Mouse (Mus musculus) layer of hippocampus, adult 2 months (tissue): ENCODE measurements around the gene Lat. TPM values are rescaled to one million over a fixed set of nuclear protein-coding genes. Genes with fewer than 3 reads are reported as not detected.
A peak's percentile ranks its signal among the peaks of the same experiment; 100 is the strongest.

ENCODE experiments used
- DNase-seq, 2 experiments: peaks; one replicate each; pipeline ENCODE4 v3.0.0; 2022; ENCODE audit warnings: low spot score in 2 of 2
- H3K27ac ChIP-seq: fragments of 200-600 bp; 2 replicates; pipeline ENCODE4 v1.8.1; 2022
- H3K4me3 ChIP-seq: fragments of 200-600 bp; 2 replicates; pipeline ENCODE4 v1.8.1; 2022; ENCODE audit warnings: mild to moderate bottlenecking
- CTCF ChIP-seq: fragments of 200-600 bp; conservative IDR thresholded peaks from 2 replicates; pipeline ENCODE4 v1.8.1; 2022; ENCODE audit warnings: antibody characterized with exemption, mild to moderate bottlenecking, moderate library complexity
- total RNA-seq, 2 experiments: library from RNA; stranded (reverse); gene quantifications; 2 replicates each; pipeline ENCODE4 v1.2.3; 2021

Gene Lat
- total RNA-seq, 2 experiments from 2014 or later = 0.98 to 1.2 TPM

GRCm38 (mm10) chr7:126356793-126357591 lies 12.4 kb downstream of the Lat start:
- no peak for TF ChIP-seq CTCF
- Histone ChIP-seq H3K27ac (peak overlapping the region; percentile 75), H3K4me3 (no peak overlapping the region)
- DNase-seq = no peak

- DNase-seq = peak; percentile 44
- Histone ChIP-seq H3K4me3 (no peak overlapping the region), H3K27ac (peak overlapping the region; percentile 75)
- no peak for TF ChIP-seq CTCF
Observed at GRCm38 (mm10) chr7:126355847-126356597, 13.3 kb downstream of the Lat start.

- DNase-seq = no peak
- Histone ChIP-seq H3K27ac (peak overlapping the region; percentile 75), H3K4me3 (no peak overlapping the region)
- no peak for TF ChIP-seq CTCF
Observed at GRCm38 (mm10) chr7:126354738-126355614, 14.4 kb downstream of the Lat start.

- Histone ChIP-seq H3K4me3 (no peak overlapping the region), H3K27ac (no peak overlapping the region)
- TF ChIP-seq CTCF = no peak
- DNase-seq = no peak
Observed at GRCm38 (mm10) chr7:126353994-126354365, 15.4 kb downstream of the Lat start.

GRCm38 (mm10) chr7:126353251-126353993 lies 15.9 kb downstream of the Lat start:
- Histone ChIP-seq H3K4me3 (no peak overlapping the region), H3K27ac (no peak overlapping the region)
- no peak for TF ChIP-seq CTCF
- no peak for DNase-seq

GRCm38 (mm10) chr7:126351419-126351951 lies 17.9 kb downstream of the Lat start:
- Histone ChIP-seq H3K4me3 (peak overlapping the region; percentile 18; the same call in 1 of the 2 replicates), H3K27ac (peak overlapping the region; percentile 37; the same call in 1 of the 2 replicates)
- no peak for TF ChIP-seq CTCF
- DNase-seq = no peak

GRCm38 (mm10) chr7:126350748-126351418 lies 18.5 kb downstream of the Lat start:
- peak overlapping the region; percentile 37; the same call in 1 of the 2 replicates for H3K27ac ChIP-seq
- no peak for TF ChIP-seq CTCF
- DNase-seq = no peak

GRCm38 (mm10) chr7:126348293-126348692 lies 21.1 kb downstream of the Lat start:
- no peak for DNase-seq
- Histone ChIP-seq H3K4me3 (no peak overlapping the region), H3K27ac (no peak overlapping the region)
- TF ChIP-seq CTCF = no peak

More at GRCm38 (mm10) chr7:126350748-126351418, 18.5 kb downstream of the Lat start:
- peak overlapping the region; percentile 18; the same call in 1 of the 2 replicates for H3K4me3 ChIP-seq

- TF ChIP-seq CTCF = no peak
- Histone ChIP-seq H3K27ac (no peak overlapping the region), H3K4me3 (no peak overlapping the region)
- no peak for DNase-seq
Observed at GRCm38 (mm10) chr7:126347098-126347497, 22.3 kb downstream of the Lat start.

GRCm38 (mm10) chr7:126345969-126346368 lies 23.4 kb downstream of the Lat start:
- no peak overlapping the region for H3K27ac ChIP-seq
- no peak for DNase-seq
- H3K4me3 ChIP-seq = no peak overlapping the region
- TF ChIP-seq CTCF = no peak

GRCm38 (mm10) chr7:126345557-126345956 lies 23.8 kb downstream of the Lat start:
- no peak overlapping the region for H3K27ac ChIP-seq
- no peak overlapping the region for H3K4me3 ChIP-seq
- DNase-seq = no peak
- TF ChIP-seq CTCF = no peak

GRCm38 (mm10) chr7:126340896-126341295 lies 28.5 kb downstream of the Lat start:
- TF ChIP-seq CTCF = no peak

More at GRCm38 (mm10) chr7:126340896-126341295, 28.5 kb downstream of the Lat start:
- no peak for DNase-seq
- Histone ChIP-seq H3K4me3 (no peak overlapping the region), H3K27ac (no peak overlapping the region)
